Mouse (Mus musculus) liver, postnatal 0 days (tissue): ENCODE measurements around the gene Rragc.

Source experiments
- CTCF ChIP-seq: sonication (generic); IDR thresholded peaks from 2 replicates; pipeline ENCODE4 v1.5.1; 2016; ENCODE audit warnings: antibody characterized with exemption, low read depth
- EP300 ChIP-seq: IDR thresholded peaks from 2 replicates; pipeline ENCODE4 v1.6.1; 2016; ENCODE audit warnings: antibody characterized with exemption, low read depth, mild to moderate bottlenecking

GRCm38 (mm10) chr4:123916748-123917547 is at the start of gene Rragc:
- TF ChIP-seq EP300 (no peak), CTCF (no peak)
